Mouse (Mus musculus) heart, embryonic 15.5 days (tissue): ENCODE data around the gene Slc22a2. TPM values are rescaled to one million over a fixed set of nuclear protein-coding genes. Genes with fewer than 3 reads are reported as not detected.
A peak's percentile ranks its signal among the peaks of the same experiment; 100 is the strongest.

Experiments
- ATAC-seq: fragments of 200-750 bp; cut with Nextera tagmentation; replicated peaks from 2 replicates; pipeline ENCODE4 v1.8.0; 2017; ENCODE audit warnings: low read depth, moderate TSS enrichment; ENCODE audit not compliant: insufficient number of reproducible peaks, insufficient read depth, low FRiP score
- H3K27ac ChIP-seq: fragments of 300-500 bp; sonication (generic); 2 replicates; pipeline ENCODE4 v1.5.1; 2015; ENCODE audit warnings: mild to moderate bottlenecking, inconsistent platforms
- H3K27me3 ChIP-seq: fragments of 300-500 bp; sonication (generic); 2 replicates; pipeline ENCODE4 v1.6.1; 2015; ENCODE audit warnings: inconsistent platforms
- H3K36me3 ChIP-seq: fragments of 300-500 bp; sonication (generic); 2 replicates; pipeline ENCODE4 v1.6.1; 2015; ENCODE audit warnings: mild to moderate bottlenecking, inconsistent platforms
- H3K4me1 ChIP-seq: fragments of 300-500 bp; sonication (generic); replicated peaks from 2 replicates; pipeline ENCODE4 v1.6.1; 2015; ENCODE audit warnings: inconsistent platforms
- H3K4me2 ChIP-seq: fragments of 300-500 bp; sonication (generic); 2 replicates; pipeline ENCODE4 v1.6.1; 2015; ENCODE audit warnings: inconsistent platforms, mild to moderate bottlenecking, moderate library complexity
- H3K4me3 ChIP-seq: fragments of 300-500 bp; sonication (generic); 2 replicates; pipeline ENCODE4 v1.5.1; 2015; ENCODE audit warnings: mild to moderate bottlenecking, inconsistent platforms
- H3K9ac ChIP-seq: fragments of 300-500 bp; sonication (generic); 2 replicates; pipeline ENCODE4 v1.6.1; 2015; ENCODE audit warnings: mild to moderate bottlenecking, inconsistent platforms
- H3K9me3 ChIP-seq: fragments of 300-500 bp; sonication (generic); replicated peaks from 2 replicates; pipeline ENCODE4 v1.6.1; 2016; ENCODE audit warnings: inconsistent platforms
- WGBS: fragments of 180-500 bp; shearing (Covaris S2); methylation state at CpG from one replicate; pipeline ENCODE4 v1.1.7; 2015; ENCODE audit warnings: mixed read lengths; 5-methylcytosine and 5-hydroxymethylcytosine counted together
- polyA plus RNA-seq: library from polyadenylated mRNA; unstranded; fragments of >200 nt; fragmentation: Nextera tagmentation; extraction: Ambion mirVana; gene quantifications from 2 replicates; pipeline ENCODE4 v1.2.1, GENCODE M21; 2015

The Slc22a2 gene
- polyA plus RNA-seq, 1 experiment from 2014 or later: not detected

DNA sequence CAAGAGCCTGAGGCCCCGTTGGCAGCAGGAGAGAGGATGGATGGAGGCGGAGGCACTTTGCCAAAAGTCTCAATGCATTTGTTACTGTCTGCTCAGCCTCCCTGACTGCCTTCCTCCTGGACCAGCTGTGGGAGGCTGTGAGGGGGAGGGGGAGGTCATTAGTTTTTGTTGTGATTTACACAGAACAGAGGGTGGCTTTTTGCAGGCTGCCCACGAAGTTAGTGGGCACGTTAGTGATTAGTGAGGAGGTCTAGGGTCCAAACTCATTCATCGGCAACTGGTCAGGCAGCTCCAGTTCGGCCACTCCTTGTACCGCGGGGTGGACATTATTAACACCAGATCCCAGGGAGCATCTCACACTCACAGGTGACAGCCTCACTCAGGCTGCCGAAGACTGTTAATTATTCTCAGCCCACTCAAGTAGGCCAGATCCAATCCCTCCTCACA is 4.9 kb downstream of the Slc22a2 start:
- ATAC-seq: no peak
- Histone ChIP-seq H3K27ac (no peak overlapping the region), H3K27me3 (0 out of 2 replicates have a peak, but pooled peaks cover 4% of the 10 kb centered on the region), H3K4me3 (no peak overlapping the region), H3K9ac (no peak overlapping the region), H3K4me2 (no peak overlapping the region), H3K36me3 (no peaks in the 10 kb centered on the region), H3K9me3 (no peaks in the 10 kb centered on the region), H3K4me1 (peaks cover under 1% of the 10 kb centered on the region; the same call in 1 of the 2 replicates)
- 60% methylated on average over 9 of the region's 9 CpGs for WGBS

DNA sequence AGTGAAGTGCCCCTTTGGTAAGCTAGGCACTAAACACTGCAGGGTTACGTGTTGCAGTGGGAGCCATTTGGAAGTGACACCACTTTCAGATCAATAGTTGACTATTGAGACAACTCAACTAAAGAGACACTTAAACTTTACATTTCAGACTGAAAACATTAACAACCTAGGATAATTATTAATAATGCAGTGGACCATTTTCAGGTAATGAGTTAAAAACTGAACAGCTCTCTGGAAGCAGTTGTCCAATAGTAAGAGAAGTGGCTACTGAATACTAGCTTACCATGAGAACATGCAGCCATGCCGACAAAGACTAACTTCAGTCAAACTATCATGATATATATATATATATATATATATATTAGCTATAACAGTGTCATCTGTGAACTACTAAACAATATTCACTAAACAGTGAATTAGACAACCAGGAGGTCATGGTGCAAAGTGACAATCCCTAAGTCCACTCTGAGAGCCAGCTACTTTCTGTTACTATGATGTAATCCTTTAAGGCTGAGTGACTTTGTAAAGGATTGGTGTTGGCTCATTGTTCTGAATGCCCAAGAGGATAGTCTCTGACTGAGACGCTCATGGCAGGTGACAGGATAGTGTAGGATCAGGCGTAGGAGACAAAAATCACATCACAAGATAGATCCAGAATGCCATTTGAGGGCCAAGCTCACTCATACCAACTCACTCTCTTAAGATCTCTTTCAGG is 7.1 kb downstream of the Slc22a2 start:
- Histone ChIP-seq H3K4me2 (no peak overlapping the region), H3K27ac (no peak overlapping the region), H3K36me3 (no peaks in the 10 kb centered on the region), H3K4me1 (no peaks in the 10 kb centered on the region), H3K27me3 (0 out of 2 replicates have a peak, but pooled peaks cover 4% of the 10 kb centered on the region), H3K9ac (no peak overlapping the region), H3K4me3 (no peak overlapping the region), H3K9me3 (no peaks in the 10 kb centered on the region)
- 83% methylated on average over 4 of the region's 4 CpGs for WGBS
- no peak for ATAC-seq

DNA sequence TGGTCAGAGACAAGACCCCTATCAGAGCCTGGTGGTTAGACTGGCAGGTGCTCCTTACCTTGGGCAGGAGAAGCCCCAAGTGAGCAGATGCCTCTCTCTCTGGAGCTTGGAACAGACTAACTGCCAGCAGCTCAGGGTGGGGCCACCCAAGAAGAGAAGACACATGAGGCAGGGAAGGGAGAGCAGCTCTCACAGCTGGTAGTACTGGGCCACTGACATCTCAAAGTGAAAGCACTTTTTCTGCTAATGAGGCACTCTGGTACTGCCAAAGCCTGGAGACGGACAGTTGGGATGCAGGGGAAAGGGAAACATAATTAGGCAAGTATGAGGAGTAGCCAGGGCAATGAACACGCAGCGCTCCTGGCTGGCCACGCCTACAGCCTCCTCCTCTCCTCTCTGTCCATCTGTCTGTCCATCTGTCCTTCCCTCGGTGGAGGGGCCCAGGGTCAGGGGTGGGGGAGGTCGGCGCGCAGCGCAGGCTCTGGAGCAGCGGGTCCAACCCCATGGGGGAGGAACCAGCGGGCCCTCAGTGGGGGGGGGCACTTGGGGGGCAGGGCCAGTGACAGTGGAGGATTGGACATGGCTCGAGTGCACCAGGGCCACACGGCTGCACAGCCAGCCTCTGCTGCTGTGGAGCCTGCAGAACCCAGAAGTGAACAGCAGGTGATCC is 12.0 kb downstream of the Slc22a2 start:
- no peaks in the 10 kb centered on the region for H3K27me3 ChIP-seq
- ATAC-seq: no peak
- H3K27ac ChIP-seq: no peak overlapping the region
- H3K36me3 ChIP-seq: no peaks in the 10 kb centered on the region
- H3K9me3 ChIP-seq: no peaks in the 10 kb centered on the region
- no peak overlapping the region for H3K9ac ChIP-seq
- no peaks in the 10 kb centered on the region for H3K4me1 ChIP-seq
- no peak overlapping the region for H3K4me2 ChIP-seq
- no peak overlapping the region for H3K4me3 ChIP-seq
- WGBS: 71% methylated on average over 13 of the region's 13 CpGs

DNA sequence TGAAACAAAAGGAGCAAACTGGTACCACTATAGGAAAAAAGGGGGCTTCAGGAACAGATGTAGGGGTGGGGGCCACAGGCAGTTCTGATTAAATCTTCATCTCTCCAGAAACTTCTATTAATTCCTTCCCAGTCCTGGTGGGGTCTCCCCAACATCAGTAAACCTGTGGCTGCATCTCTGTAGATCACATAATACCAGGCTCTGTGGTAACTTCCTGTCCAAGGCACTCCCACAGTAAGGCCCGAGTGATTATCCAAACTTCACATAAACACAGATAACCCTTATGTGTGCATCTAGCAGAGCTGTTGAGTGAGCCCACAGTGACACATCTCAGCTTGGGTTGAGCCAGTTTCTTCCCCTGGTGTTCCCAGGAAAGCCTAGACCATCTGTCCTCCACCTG is 22.7 kb downstream of the Slc22a2 start:
- H3K9me3 ChIP-seq: no peaks in the 10 kb centered on the region
- H3K9ac ChIP-seq: no peak overlapping the region
- H3K4me3 ChIP-seq: no peak overlapping the region
- H3K36me3 ChIP-seq: no peaks in the 10 kb centered on the region
- 23% methylated on average over 1 of the region's 1 CpGs for WGBS
- H3K4me1 ChIP-seq: 0 out of 2 replicates have a peak, but pooled peaks cover 6% of the 10 kb centered on the region
- H3K27me3 ChIP-seq: no peaks in the 10 kb centered on the region
- ATAC-seq: no peak
- no peak overlapping the region for H3K27ac ChIP-seq
- no peak overlapping the region for H3K4me2 ChIP-seq

DNA sequence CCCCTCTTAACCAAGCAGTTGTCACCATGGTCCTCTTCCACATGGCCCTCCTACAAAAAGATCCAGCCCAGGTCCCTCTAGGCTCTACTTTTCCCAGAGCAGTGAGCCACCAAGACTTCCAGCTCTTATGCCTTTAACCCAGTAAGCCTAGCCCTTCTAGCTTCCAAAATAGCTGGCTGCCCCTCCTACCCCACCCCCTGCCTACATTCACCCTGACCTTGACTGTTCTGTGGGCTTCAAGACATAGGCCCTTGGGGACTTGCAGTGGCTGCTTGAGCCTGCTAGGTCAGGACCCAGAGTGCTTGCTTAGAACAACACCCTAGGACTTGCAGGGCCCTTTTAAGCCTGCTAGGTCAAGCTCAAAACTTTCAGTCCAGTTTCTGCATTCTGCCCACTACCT is 23.3 kb downstream of the Slc22a2 start:
- H3K27me3 ChIP-seq: no peaks in the 10 kb centered on the region
- H3K36me3 ChIP-seq: no peaks in the 10 kb centered on the region
- 0 out of 2 replicates have a peak, but pooled peaks cover 6% of the 10 kb centered on the region for H3K4me1 ChIP-seq
- no peak overlapping the region for H3K27ac ChIP-seq
- H3K9ac ChIP-seq: no peak overlapping the region
- no peaks in the 10 kb centered on the region for H3K9me3 ChIP-seq
- no peak overlapping the region for H3K4me3 ChIP-seq
- ATAC-seq: 0 out of 2 replicates have a peak, but pooled peaks have one; percentile 18
- H3K4me2 ChIP-seq: no peak overlapping the region

DNA sequence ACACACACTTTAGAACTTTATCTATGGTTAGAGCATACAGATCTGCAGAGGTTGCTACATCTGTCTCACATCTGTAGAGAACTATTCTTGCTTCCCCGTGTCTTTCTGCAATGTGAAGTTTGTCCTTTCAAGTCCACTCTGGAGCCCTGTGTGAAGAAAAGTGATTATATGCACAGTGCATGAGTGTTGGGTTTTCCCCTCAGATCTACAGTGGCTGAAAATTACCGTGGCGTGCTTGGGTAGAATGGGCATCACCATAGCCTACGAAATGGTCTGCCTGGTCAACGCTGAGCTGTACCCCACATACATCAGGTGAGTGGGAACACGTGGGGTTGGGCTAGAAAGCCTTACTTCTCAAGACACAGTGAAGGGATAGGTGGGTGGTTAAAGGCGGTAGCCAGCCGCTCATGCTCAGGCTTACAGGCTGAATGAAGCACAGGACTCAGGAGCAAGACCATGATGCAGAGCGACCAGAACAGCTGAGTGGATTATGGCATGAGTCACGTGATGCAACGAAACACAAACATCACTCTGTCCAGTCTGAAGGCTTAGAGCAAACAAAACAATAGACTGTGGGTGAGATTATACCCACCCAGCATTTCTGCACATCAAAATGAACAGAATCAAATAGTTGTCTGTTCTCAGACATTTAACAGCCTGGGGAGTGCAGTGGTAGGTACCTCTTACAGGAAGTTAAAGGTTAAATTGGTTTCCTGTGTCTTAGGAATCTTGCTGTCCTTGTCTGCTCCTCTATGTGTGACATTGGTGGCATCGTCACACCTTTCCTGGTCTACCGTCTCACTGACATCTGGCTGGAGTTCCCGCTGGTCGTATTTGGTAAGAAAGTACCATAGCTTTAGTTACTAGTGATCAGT is 30.8 kb downstream of the Slc22a2 start:
- H3K9ac ChIP-seq: no peak overlapping the region
- ATAC-seq: no peak
- no peaks in the 10 kb centered on the region for H3K9me3 ChIP-seq
- H3K27ac ChIP-seq: no peak overlapping the region
- no peak overlapping the region for H3K4me3 ChIP-seq
- H3K27me3 ChIP-seq: no peaks in the 10 kb centered on the region
- no peak overlapping the region for H3K4me2 ChIP-seq
- WGBS: 83% methylated on average over 15 of the region's 15 CpGs
- no peaks in the 10 kb centered on the region for H3K4me1 ChIP-seq
- H3K36me3 ChIP-seq: no peaks in the 10 kb centered on the region

DNA sequence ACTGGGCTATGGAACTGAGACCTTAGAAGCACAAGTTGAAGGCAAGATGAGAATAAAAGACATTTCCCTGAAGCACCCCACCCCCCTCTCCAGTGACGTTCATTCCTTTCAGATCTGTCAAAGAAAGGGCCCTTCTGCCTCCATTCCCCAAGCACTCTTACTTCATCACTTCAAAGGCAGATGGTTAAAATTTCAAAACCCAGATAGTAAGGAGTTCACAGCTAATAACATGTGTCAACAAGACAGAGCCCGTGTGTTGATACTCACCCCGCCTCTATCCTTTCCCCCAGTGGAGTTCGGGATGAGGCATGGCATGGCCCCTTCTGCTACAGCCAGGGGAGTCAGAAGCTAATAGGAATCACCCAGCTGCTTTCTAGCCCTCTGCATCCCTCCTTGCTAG is 31.5 kb downstream of the Slc22a2 start:
- Histone ChIP-seq H3K4me1 (no peaks in the 10 kb centered on the region), H3K9me3 (no peaks in the 10 kb centered on the region), H3K36me3 (no peaks in the 10 kb centered on the region), H3K27ac (no peak overlapping the region), H3K4me2 (no peak overlapping the region), H3K4me3 (no peak overlapping the region), H3K27me3 (no peaks in the 10 kb centered on the region), H3K9ac (no peak overlapping the region)
- 48% methylated on average over 4 of the region's 4 CpGs for WGBS
- ATAC-seq: no peak

DNA sequence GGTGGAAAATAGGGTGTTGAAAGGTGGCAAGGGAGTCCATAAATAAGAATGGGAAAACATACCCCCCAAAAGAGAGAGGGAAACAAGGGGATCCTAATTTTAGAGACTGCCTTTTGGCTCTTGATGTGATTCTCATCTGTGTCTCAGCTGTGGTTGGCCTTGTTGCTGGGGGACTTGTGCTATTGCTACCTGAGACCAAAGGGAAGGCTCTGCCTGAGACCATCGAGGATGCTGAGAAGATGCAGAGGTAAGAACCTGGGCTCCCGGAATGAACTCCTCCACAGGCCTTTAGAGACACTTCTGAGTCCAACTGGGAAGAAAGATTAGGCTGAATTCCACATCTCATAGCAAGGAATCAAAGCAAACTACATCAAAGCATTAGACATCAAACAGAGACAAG is 35.7 kb downstream of the Slc22a2 start:
- 79% methylated on average over 2 of the region's 2 CpGs for WGBS
- Histone ChIP-seq H3K27ac (no peak overlapping the region), H3K27me3 (no peaks in the 10 kb centered on the region), H3K4me2 (no peak overlapping the region), H3K9me3 (no peaks in the 10 kb centered on the region), H3K36me3 (no peaks in the 10 kb centered on the region), H3K4me3 (no peak overlapping the region), H3K9ac (no peak overlapping the region), H3K4me1 (no peaks in the 10 kb centered on the region)
- ATAC-seq: no peak

DNA sequence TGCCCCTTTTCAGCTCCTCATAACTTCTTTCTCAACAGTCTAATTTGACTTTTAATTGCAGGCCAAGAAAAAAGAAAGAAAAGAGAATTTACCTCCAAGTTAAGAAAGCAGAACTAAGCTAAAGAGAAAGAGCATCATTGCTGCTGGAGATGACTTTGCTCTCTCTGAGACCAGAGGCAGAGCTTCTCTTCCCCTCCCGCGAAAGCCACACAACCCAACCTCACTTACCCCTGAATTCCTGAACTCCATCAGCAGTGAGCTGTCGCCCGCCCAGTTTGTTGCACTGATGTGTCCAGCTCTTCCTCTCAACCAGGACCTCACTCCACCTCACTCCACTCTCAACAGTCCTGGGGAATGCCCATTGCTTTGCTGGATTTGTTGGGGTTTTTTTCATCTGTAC is 44.1 kb downstream of the Slc22a2 start:
- Histone ChIP-seq H3K36me3 (no peaks in the 10 kb centered on the region), H3K9ac (no peak overlapping the region), H3K4me2 (no peak overlapping the region), H3K27me3 (no peaks in the 10 kb centered on the region), H3K27ac (no peak overlapping the region), H3K9me3 (no peaks in the 10 kb centered on the region), H3K4me1 (peaks cover 16% of the 10 kb centered on the region), H3K4me3 (no peak overlapping the region)
- WGBS: 74% methylated on average over 4 of the region's 4 CpGs
- no peak for ATAC-seq

DNA sequence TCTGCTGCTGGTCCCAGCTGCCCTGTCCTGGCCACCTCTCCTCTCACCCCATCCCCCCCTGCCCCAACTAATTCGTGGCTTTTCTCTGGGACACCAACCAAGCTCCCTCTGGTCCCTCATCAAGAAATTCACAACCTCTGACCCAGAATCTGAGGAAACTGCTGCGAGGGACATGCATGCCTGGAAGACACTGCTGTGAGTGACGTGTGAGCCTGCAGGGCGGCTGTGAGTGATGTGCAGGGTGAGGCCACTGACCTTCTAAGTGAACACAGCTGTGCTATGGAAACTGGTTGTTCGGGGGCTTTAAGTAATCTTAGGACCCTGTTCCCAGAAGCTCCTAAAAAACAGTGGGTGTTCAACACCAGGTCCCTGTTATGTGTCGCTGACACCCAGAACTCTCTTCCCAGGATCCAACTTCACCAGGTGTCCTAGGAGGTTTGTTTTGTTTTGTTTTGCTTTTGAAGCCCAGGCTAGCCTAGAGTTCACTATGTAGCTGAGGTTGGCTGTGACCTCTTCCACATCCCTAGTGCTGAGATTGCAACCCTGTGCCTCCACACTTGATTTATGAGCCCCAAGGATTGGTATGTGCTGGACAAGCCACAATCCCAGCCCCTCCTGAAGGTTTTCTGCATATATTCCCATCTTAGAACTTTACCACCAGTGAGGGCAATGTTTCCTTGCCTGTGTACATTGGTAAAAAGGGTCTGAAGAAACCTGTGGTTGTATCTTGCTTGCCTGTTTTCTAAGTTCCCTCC is 47.2 kb downstream of the Slc22a2 start:
- no peaks in the 10 kb centered on the region for H3K36me3 ChIP-seq
- H3K9me3 ChIP-seq: no peaks in the 10 kb centered on the region
- no peak overlapping the region for H3K4me3 ChIP-seq
- H3K4me1 ChIP-seq: peaks cover 16% of the 10 kb centered on the region
- no peak overlapping the region for H3K4me2 ChIP-seq
- no peak for ATAC-seq
- H3K9ac ChIP-seq: no peak overlapping the region
- WGBS: 48% methylated on average over 6 of the region's 6 CpGs
- peak overlapping the region; percentile 66 for H3K27ac ChIP-seq
- H3K27me3 ChIP-seq: no peaks in the 10 kb centered on the region
